Mouse (Mus musculus): ENCODE measurements at regions not wholly inside any gene's neighbourhood (a gene's known extent, or its start where the extent isn't known, plus 50 kb on each side); places are given as distances from the start of the nearest gene placed in this dataset.

- DNase-seq (ENCODE audit: low spot score) = no peak
- no peaks in the 10 kb centered on the region for H3K4me1 ChIP-seq
- WGBS = 90% methylated on average over 1 of the region's 1 CpGs
- no peaks in the 10 kb centered on the region for H3K9me3 ChIP-seq (replicated peaks)
- H3K4me3 ChIP-seq = no peak overlapping the region
- no peak overlapping the region for H3K27ac ChIP-seq
- H3K27me3 ChIP-seq (ENCODE audit: low read depth, poor library complexity, severe bottlenecking) = no peaks in the 10 kb centered on the region
- no peaks in the 10 kb centered on the region for H3K36me3 ChIP-seq
Observed at GRCm38 (mm10) chr16:47354279-47354678, 856.0 kb upstream of the Nectin3 start.

- Histone ChIP-seq H3K36me3 (no peaks in the 10 kb centered on the region), H3K27ac (no peak overlapping the region), H3K4me1 (no peaks in the 10 kb centered on the region), H3K4me3 (no peak overlapping the region), H3K9me3 (replicated peaks) (no peaks in the 10 kb centered on the region), H3K27me3 (ENCODE audit: low read depth, poor library complexity, severe bottlenecking) (no peaks in the 10 kb centered on the region)
- 89% methylated on average over 1 of the region's 1 CpGs for WGBS
- no peak for DNase-seq (ENCODE audit: low spot score)
Observed at GRCm38 (mm10) chr16:47394398-47394797, 889.1 kb upstream of the Dppa4 start.

- 90% methylated on average over 3 of the region's 3 CpGs for WGBS
- Histone ChIP-seq H3K4me3 (no peak overlapping the region), H3K27me3 (ENCODE audit: low read depth, poor library complexity, severe bottlenecking) (no peaks in the 10 kb centered on the region), H3K36me3 (no peaks in the 10 kb centered on the region), H3K9me3 (replicated peaks) (no peaks in the 10 kb centered on the region), H3K4me1 (no peaks in the 10 kb centered on the region), H3K27ac (no peak overlapping the region)
- DNase-seq (ENCODE audit: low spot score) = no peak
Observed at GRCm38 (mm10) chr16:47407067-47407466, 876.5 kb upstream of the Dppa4 start.

- H3K9me3 ChIP-seq (replicated peaks) = no peaks in the 10 kb centered on the region
- DNase-seq (ENCODE audit: low spot score) = peak; percentile 30
- H3K36me3 ChIP-seq = no peaks in the 10 kb centered on the region
- H3K4me3 ChIP-seq = no peak overlapping the region
- 61% methylated on average over 3 of the region's 3 CpGs for WGBS
- no peaks in the 10 kb centered on the region for H3K4me1 ChIP-seq
- H3K27ac ChIP-seq = no peak overlapping the region
- H3K27me3 ChIP-seq (ENCODE audit: low read depth, poor library complexity, severe bottlenecking) = no peaks in the 10 kb centered on the region
Observed at GRCm38 (mm10) chr16:47418680-47419252, 864.8 kb upstream of the Dppa4 start.

GRCm38 (mm10) chr16:47445083-47445482 lies 838.5 kb upstream of the Dppa4 start:
- no peaks in the 10 kb centered on the region for H3K36me3 ChIP-seq

GRCm38 (mm10) chr16:47475441-47476081 lies 808.0 kb upstream of the Dppa4 start:
- Histone ChIP-seq H3K36me3 (no peaks in the 10 kb centered on the region), H3K27me3 (ENCODE audit: low read depth, poor library complexity, severe bottlenecking) (no peaks in the 10 kb centered on the region), H3K27ac (no peak overlapping the region), H3K9me3 (replicated peaks) (no peaks in the 10 kb centered on the region), H3K4me1 (no peaks in the 10 kb centered on the region), H3K4me3 (no peak overlapping the region)
- no peak for DNase-seq (ENCODE audit: low spot score)
- 90% methylated on average over 9 of the region's 9 CpGs for WGBS

More at GRCm38 (mm10) chr16:47445083-47445482, 838.5 kb upstream of the Dppa4 start:
- no peak overlapping the region for H3K27ac ChIP-seq
- WGBS = 96% methylated on average over 2 of the region's 2 CpGs
- H3K9me3 ChIP-seq (replicated peaks) = no peaks in the 10 kb centered on the region
- no peak overlapping the region for H3K4me3 ChIP-seq
- H3K4me1 ChIP-seq = no peaks in the 10 kb centered on the region
- DNase-seq (ENCODE audit: low spot score) = no peak
- H3K27me3 ChIP-seq (ENCODE audit: low read depth, poor library complexity, severe bottlenecking) = no peaks in the 10 kb centered on the region

GRCm38 (mm10) chr16:47482071-47482470 lies 801.5 kb upstream of the Dppa4 start:
- no peaks in the 10 kb centered on the region for H3K9me3 ChIP-seq (replicated peaks)
- no peaks in the 10 kb centered on the region for H3K27me3 ChIP-seq (ENCODE audit: low read depth, poor library complexity, severe bottlenecking)
- no peaks in the 10 kb centered on the region for H3K4me1 ChIP-seq
- H3K36me3 ChIP-seq = no peaks in the 10 kb centered on the region
- DNase-seq (ENCODE audit: low spot score) = no peak
- H3K27ac ChIP-seq = no peak overlapping the region
- H3K4me3 ChIP-seq = no peak overlapping the region
- WGBS = 83% methylated on average over 2 of the region's 2 CpGs

- Histone ChIP-seq H3K27ac (no peak overlapping the region), H3K27me3 (ENCODE audit: low read depth, poor library complexity, severe bottlenecking) (no peaks in the 10 kb centered on the region), H3K4me3 (no peak overlapping the region), H3K4me1 (no peaks in the 10 kb centered on the region), H3K9me3 (replicated peaks) (no peaks in the 10 kb centered on the region), H3K36me3 (no peaks in the 10 kb centered on the region)
- DNase-seq (ENCODE audit: low spot score) = no peak
- WGBS = 94% methylated on average over 1 of the region's 1 CpGs
Observed at GRCm38 (mm10) chr16:47488525-47488924, 795.0 kb upstream of the Dppa4 start.

GRCm38 (mm10) chr16:47525857-47526256 lies 757.7 kb upstream of the Dppa4 start:
- H3K4me1 ChIP-seq = no peaks in the 10 kb centered on the region
- no peaks in the 10 kb centered on the region for H3K36me3 ChIP-seq
- WGBS = 86% methylated on average over 4 of the region's 4 CpGs
- no peaks in the 10 kb centered on the region for H3K27me3 ChIP-seq (ENCODE audit: low read depth, poor library complexity, severe bottlenecking)
- H3K27ac ChIP-seq = no peak overlapping the region
- no peak overlapping the region for H3K4me3 ChIP-seq
- DNase-seq (ENCODE audit: low spot score) = no peak
- no peaks in the 10 kb centered on the region for H3K9me3 ChIP-seq (replicated peaks)

GRCm38 (mm10) chr16:47526613-47527012 lies 756.9 kb upstream of the Dppa4 start:
- Histone ChIP-seq H3K27me3 (ENCODE audit: low read depth, poor library complexity, severe bottlenecking) (no peaks in the 10 kb centered on the region), H3K27ac (no peak overlapping the region), H3K4me1 (no peaks in the 10 kb centered on the region), H3K9me3 (replicated peaks) (no peaks in the 10 kb centered on the region), H3K4me3 (no peak overlapping the region), H3K36me3 (no peaks in the 10 kb centered on the region)
- DNase-seq (ENCODE audit: low spot score) = no peak
- 86% methylated on average over 3 of the region's 3 CpGs for WGBS

GRCm38 (mm10) chr16:47536524-47536923 lies 747.0 kb upstream of the Dppa4 start:
- Histone ChIP-seq H3K4me3 (no peak overlapping the region), H3K27ac (no peak overlapping the region), H3K9me3 (replicated peaks) (no peaks in the 10 kb centered on the region), H3K36me3 (no peaks in the 10 kb centered on the region), H3K27me3 (ENCODE audit: low read depth, poor library complexity, severe bottlenecking) (no peaks in the 10 kb centered on the region), H3K4me1 (no peaks in the 10 kb centered on the region)
- no peak for DNase-seq (ENCODE audit: low spot score)
- 55% methylated on average over 1 of the region's 1 CpGs for WGBS

GRCm38 (mm10) chr16:47551101-47551500 lies 732.4 kb upstream of the Dppa4 start:
- WGBS = 89% methylated on average over 3 of the region's 3 CpGs
- Histone ChIP-seq H3K4me1 (no peaks in the 10 kb centered on the region), H3K9me3 (replicated peaks) (no peaks in the 10 kb centered on the region)

GRCm38 (mm10) chr16:47568051-47568450 lies 715.5 kb upstream of the Dppa4 start:
- no peaks in the 10 kb centered on the region for H3K27me3 ChIP-seq (ENCODE audit: low read depth, poor library complexity, severe bottlenecking)
- WGBS = 92% methylated on average over 2 of the region's 2 CpGs
- no peaks in the 10 kb centered on the region for H3K36me3 ChIP-seq

More at GRCm38 (mm10) chr16:47551101-47551500, 732.4 kb upstream of the Dppa4 start:
- H3K4me3 ChIP-seq = no peak overlapping the region
- no peak for DNase-seq (ENCODE audit: low spot score)
- H3K27me3 ChIP-seq (ENCODE audit: low read depth, poor library complexity, severe bottlenecking) = no peaks in the 10 kb centered on the region
- H3K36me3 ChIP-seq = no peaks in the 10 kb centered on the region
- no peak overlapping the region for H3K27ac ChIP-seq

GRCm38 (mm10) chr16:47599476-47599875 lies 684.1 kb upstream of the Dppa4 start:
- Histone ChIP-seq H3K4me1 (no peaks in the 10 kb centered on the region), H3K36me3 (no peaks in the 10 kb centered on the region), H3K9me3 (replicated peaks) (no peaks in the 10 kb centered on the region), H3K27me3 (ENCODE audit: low read depth, poor library complexity, severe bottlenecking) (no peaks in the 10 kb centered on the region), H3K4me3 (no peak overlapping the region), H3K27ac (no peak overlapping the region)
- no peak for DNase-seq (ENCODE audit: low spot score)

More at GRCm38 (mm10) chr16:47568051-47568450, 715.5 kb upstream of the Dppa4 start:
- Histone ChIP-seq H3K27ac (no peak overlapping the region), H3K4me3 (no peak overlapping the region), H3K4me1 (no peaks in the 10 kb centered on the region), H3K9me3 (replicated peaks) (no peaks in the 10 kb centered on the region)
- no peak for DNase-seq (ENCODE audit: low spot score)

Data from limb, embryonic 10.5 days (tissue).